Mouse (Mus musculus) central nervous system, embryonic 14 days (tissue): ENCODE measurements around the gene Olfr1023. TPM values are rescaled to one million over a fixed set of nuclear protein-coding genes. Genes with fewer than 3 reads are reported as not detected.

Source experiments
- polyA plus RNA-seq: library from polyadenylated mRNA; depleted of rRNA; stranded (reverse); fragments of >200 nt; gene quantifications from 2 replicates; pipeline ENCODE4 v1.2.3, GENCODE M21; 2012; rRNA removed

Olfr1023 gene
- not detected in 2 replicates for polyA plus RNA-seq

DNA sequence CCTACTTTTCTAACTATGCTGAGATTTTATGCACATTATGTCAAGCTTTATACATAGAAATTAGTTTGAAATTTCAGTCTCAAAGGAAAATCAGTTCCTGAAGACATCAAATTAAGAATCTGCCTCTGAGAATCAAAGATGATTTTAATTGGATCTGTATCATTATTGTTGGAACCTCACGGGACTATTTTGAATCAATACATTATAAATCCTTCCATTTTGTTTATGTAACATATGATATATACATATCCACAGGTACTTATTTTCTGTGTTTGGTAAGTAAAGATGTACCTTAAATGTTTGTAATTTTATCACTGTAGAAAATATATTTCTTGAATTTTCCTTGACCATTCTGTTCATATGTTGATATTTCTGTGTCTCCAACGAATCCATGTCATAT lies at the start of gene Olfr1023:
TSS of gene Olfr1023 (plus strand) at position 301 of the 400 bp plus-strand sequence.

DNA sequence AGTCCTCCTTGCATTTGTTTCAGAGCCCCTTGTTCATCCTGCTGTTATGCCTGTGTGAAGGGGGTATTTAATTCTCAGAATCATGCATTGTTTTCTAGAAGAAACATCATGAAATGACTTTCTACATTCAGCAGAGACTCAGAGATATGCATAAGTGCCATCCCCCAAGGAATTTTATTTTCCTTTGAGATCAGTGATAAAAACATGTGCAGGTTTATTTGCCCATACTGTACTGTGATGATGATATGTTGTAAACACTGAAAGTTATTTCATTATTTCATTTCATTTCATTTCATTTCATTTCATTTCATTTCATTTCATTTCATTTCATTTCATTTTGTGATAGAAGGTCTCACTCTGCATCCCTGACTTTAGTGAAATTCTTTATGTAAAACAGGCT lies 40.1 kb upstream of the Olfr1023 start, which contains the start of gene Olfr1019:
TSS of gene Olfr1019 (minus strand) at position 101 of the 400 bp plus-strand sequence.

GRCm38 (mm10) chr2:85846730-85847129 lies 38.7 kb upstream of the Olfr1023 start, which contains the start of gene Olfr1020:
Gene Olfr1020, plus strand, starts transcription at chr2:85847030.

DNA sequence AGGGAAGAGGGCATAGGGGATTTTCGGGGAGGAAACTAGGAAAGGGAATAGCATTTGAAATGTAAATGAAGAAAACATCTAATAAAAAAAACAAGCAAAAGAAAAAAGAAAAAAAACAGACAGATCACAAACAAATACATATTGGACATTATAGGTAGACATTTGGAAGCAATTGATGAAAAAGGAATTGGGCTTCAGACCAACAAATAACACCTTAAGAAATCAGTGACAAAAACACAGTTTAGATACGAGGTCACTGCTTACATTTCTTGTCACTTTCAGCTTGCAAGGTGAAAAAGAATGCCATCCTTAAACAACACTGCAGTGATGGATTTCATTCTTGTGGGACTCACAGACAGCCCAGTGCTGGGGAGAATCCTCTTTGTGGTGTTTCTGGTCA lies 17.1 kb upstream of the Olfr1023 start, which contains the start of gene Olfr1022:
TSS of gene Olfr1022 (plus strand) at position 301 of the 400 bp plus-strand sequence.

DNA sequence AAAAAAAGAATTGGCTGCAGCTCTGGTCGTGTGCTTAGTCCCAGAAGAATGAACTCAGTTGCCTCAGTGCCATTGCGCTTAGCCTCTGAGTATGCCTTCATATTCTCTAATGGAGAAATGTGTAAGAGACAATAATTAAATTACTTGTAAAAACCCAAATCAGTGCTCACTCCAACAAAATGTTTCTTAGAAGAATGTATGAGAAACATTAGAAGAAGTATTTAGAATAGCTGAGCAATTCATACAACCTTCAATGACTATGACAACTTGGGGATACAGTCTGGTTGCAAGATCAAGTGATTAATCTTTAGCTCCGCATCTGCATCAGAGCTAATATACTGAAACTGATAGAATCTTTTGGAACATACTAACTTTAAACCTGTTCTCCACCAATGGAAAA lies 19.5 kb downstream of the Olfr1023 start, which contains the start of gene Olfr1024:
TSS of gene Olfr1024 (minus strand) at position 101 of the 400 bp plus-strand sequence.

GRCm38 (mm10) chr2:85914893-85915292 lies 29.5 kb downstream of the Olfr1023 start, which contains the start of gene Olfr1025-ps1:
Gene Olfr1025-ps1, plus strand, starts transcription at chr2:85915193.

DNA sequence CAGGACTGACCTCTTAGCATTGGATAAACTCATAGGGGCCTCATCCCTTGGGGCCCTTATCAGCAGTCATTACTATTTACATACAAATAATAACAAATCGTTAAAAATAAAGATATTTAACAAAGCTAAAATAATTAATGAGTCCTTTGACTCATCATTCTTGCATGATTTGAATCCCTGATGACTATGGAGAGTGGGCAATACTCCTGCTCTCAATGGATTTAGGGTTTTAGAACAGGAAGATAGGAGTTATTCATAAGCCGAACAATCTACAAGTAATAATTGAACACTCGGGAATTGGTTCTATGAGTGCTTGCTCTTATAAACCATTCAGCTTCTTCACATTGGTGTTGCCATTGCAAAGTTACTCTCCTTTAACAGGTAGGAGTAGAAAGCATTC lies 35.8 kb downstream of the Olfr1023 start, which contains the start of gene Olfr1026:
TSS of gene Olfr1026 (plus strand) at position 301 of the 400 bp plus-strand sequence.

Other genes starting within 250 kb of the Olfr1023 start
- gene Olfr1002, start 234.9 kb upstream of the Olfr1023 start, polyA plus RNA-seq: not detected in 2 replicates
- not detected in 2 replicates for gene Olfr154, start 221.2 kb upstream of the Olfr1023 start, polyA plus RNA-seq
- gene Olfr1006, start 206.9 kb upstream of the Olfr1023 start, polyA plus RNA-seq: not detected in 2 replicates
- gene Olfr1008, start 196.2 kb upstream of the Olfr1023 start, polyA plus RNA-seq: not detected in 2 replicates
- gene Olfr1009, start 170.2 kb upstream of the Olfr1023 start, polyA plus RNA-seq: not detected in 2 replicates
- not detected in 2 replicates for gene Olfr1012, start 122.9 kb upstream of the Olfr1023 start, polyA plus RNA-seq
- not detected in 2 replicates for gene Olfr1013, start 118.5 kb upstream of the Olfr1023 start, polyA plus RNA-seq
- gene Olfr1014, start 112.9 kb upstream of the Olfr1023 start, polyA plus RNA-seq: not detected in 2 replicates
- not detected in 2 replicates for gene Olfr1015, start 103.6 kb upstream of the Olfr1023 start, polyA plus RNA-seq
- gene Olfr1016, start 83.1 kb upstream of the Olfr1023 start, polyA plus RNA-seq: not detected in 2 replicates
- not detected in 2 replicates for gene Olfr1018, start 67.2 kb upstream of the Olfr1023 start, polyA plus RNA-seq
- not detected in 2 replicates for gene Olfr1019, start 40.2 kb upstream of the Olfr1023 start, polyA plus RNA-seq
- not detected in 2 replicates for gene Olfr1020, start 38.6 kb upstream of the Olfr1023 start, polyA plus RNA-seq
- not detected in 2 replicates for gene Olfr1022, start 17.0 kb upstream of the Olfr1023 start, polyA plus RNA-seq
- not detected in 2 replicates for gene Olfr1024, start 19.4 kb downstream of the Olfr1023 start, polyA plus RNA-seq
- gene Olfr1025-ps1, start 29.6 kb downstream of the Olfr1023 start, polyA plus RNA-seq: not detected in 2 replicates
- not detected in 2 replicates for gene Olfr1026, start 35.9 kb downstream of the Olfr1023 start, polyA plus RNA-seq
- gene Olfr1028, start 64.8 kb downstream of the Olfr1023 start, polyA plus RNA-seq: not detected in 2 replicates
- gene Olfr1029, start 88.3 kb downstream of the Olfr1023 start, polyA plus RNA-seq: not detected in 2 replicates
- gene Olfr1030, start 93.6 kb downstream of the Olfr1023 start, polyA plus RNA-seq: not detected in 2 replicates
- gene Olfr1031, start 104.7 kb downstream of the Olfr1023 start, polyA plus RNA-seq: not detected in 2 replicates
- not detected in 2 replicates for gene Olfr1032, start 119.9 kb downstream of the Olfr1023 start, polyA plus RNA-seq
- gene Olfr1033, start 135.0 kb downstream of the Olfr1023 start, polyA plus RNA-seq: 0.02 and 0.25 TPM in 2 replicates
- gene Olfr1034, start 160.2 kb downstream of the Olfr1023 start, polyA plus RNA-seq: 0.04 TPM in 1 of 2 replicates, not detected in the other
- not detected in 2 replicates for gene Olfr1036, start 188.4 kb downstream of the Olfr1023 start, polyA plus RNA-seq
- not detected in 2 replicates for gene Olfr1037, start 201.7 kb downstream of the Olfr1023 start, polyA plus RNA-seq